Mouse (Mus musculus) bone marrow, adult 2 months (tissue): ENCODE measurements at regions not wholly inside any gene's neighbourhood (a gene's known extent, or its start where the extent isn't known, plus 50 kb on each side); places are given as distances from the start of the nearest gene placed in this dataset.

ENCODE experiments used
- CTCF ChIP-seq: fragments of 200-500 bp; IDR thresholded peaks from 2 replicates; pipeline ENCODE4 v1.5.1; 2011; ENCODE audit warnings: low read length, control low read depth; ENCODE audit not compliant: control insufficient read depth, insufficient read depth
- POLR2A ChIP-seq: fragments of 200-500 bp; IDR thresholded peaks from 2 replicates; pipeline ENCODE4 v1.6.1; 2011; ENCODE audit warnings: low read depth, mild to moderate bottlenecking, control low read depth, low read length, borderline replicate concordance; ENCODE audit not compliant: control insufficient read depth

DNA sequence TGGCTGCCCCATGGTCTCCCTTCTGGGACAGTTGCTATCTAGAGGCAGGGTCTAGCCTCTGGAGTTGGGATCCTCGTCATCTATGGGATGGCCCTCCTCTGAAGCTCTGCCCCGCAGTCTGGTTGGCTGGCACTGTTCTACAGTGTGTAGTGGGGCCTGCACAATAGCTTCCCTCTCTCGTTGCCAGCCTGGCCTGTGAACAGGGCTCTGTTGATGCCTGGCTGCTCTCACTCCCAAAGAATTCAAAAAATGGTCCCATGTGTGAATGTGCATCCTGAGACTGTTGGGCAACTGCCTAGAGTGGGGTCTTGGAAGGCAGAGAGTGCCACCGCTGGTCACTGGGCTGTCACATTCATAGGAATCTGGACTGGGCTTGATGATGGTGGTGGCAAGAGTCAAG, 53.8 kb upstream of the Ccnd1 start:
- TF ChIP-seq CTCF (no peak), POLR2A (no peak)
